ENCODE assay signal across 8 mouse cellular contexts in genomic region chr7:16048164-16048564, GRCm38 (mm10). TPM values are rescaled to one million over a fixed set of nuclear protein-coding genes. Genes with fewer than 3 reads are reported as not detected.
A peak's percentile ranks its signal among the peaks of the same experiment; 100 is the strongest.
DNase-seq lines count a peak whose midpoint lies in the region; ATAC-seq and TF ChIP-seq lines count a peak whose summit lies in the region.

No protein-coding gene starts in this region.

- no peaks in the 10 kb centered on the region for H3K36me3 ChIP-seq in ES-E14 (ENCODE audit: control insufficient read depth, insufficient read depth, low read length, poor library complexity, severe bottlenecking)
- H3K36me3 ChIP-seq in forebrain, embryonic 15.5 days: no peaks in the 10 kb centered on the region
- peaks cover 5% of the 10 kb centered on the region for H3K36me3 ChIP-seq in lung, embryonic 14.5 days (ENCODE audit: insufficient read depth)
- no peaks in the 10 kb centered on the region for H3K36me3 ChIP-seq in thymus, adult 2 months (ENCODE audit: control insufficient read depth, insufficient read depth, low read length)

- peak overlapping the region; percentile 75 for H3K4me2 ChIP-seq in forebrain, embryonic 15.5 days (replicated peaks)
- peak overlapping the region; percentile 80 for H3K4me2 ChIP-seq in lung, embryonic 14.5 days

- peak; percentile 95 for DNase-seq in ES-E14 (ENCODE audit: low read depth, low spot score)
- peak; percentile 97 for DNase-seq in cerebellum, adult 11-12 months
- DNase-seq in heart, postnatal 25 days (ENCODE audit: low spot score): peak; percentile 96
- DNase-seq in layer of hippocampus, adult 2 months (ENCODE audit: low spot score in 2 of 2): peak; percentile 98
- DNase-seq in lung, embryonic 14.5 days: peak; percentile 99
- DNase-seq in thymus, adult 2 months: peak; percentile 97

- H3K27me3 ChIP-seq in forebrain, embryonic 15.5 days: no peaks in the 10 kb centered on the region
- H3K27me3 ChIP-seq in lung, embryonic 14.5 days (ENCODE audit: insufficient read depth, low read length): no peaks in the 10 kb centered on the region
- H3K27me3 ChIP-seq in thymus, adult 2 months (ENCODE audit: control insufficient read depth, insufficient read depth, low read length): no peaks in the 10 kb centered on the region

- peak overlapping the region; percentile 81 to 85 for H3K4me3 ChIP-seq in ES-E14 (ENCODE audit: insufficient read depth in 1 of 2, low read depth in 1 of 2, low read length in 2 of 2, poor library complexity in 1 of 2, severe bottlenecking in 1 of 2)
- H3K4me3 ChIP-seq in forebrain, embryonic 15.5 days: peak overlapping the region; percentile 89
- peak overlapping the region; percentile 63 for H3K4me3 ChIP-seq in layer of hippocampus, adult 2 months
- peak overlapping the region; percentile 97 for H3K4me3 ChIP-seq in lung, embryonic 14.5 days (ENCODE audit: low read depth, low read length)
- peak overlapping the region; percentile 98 for H3K4me3 ChIP-seq in olfactory bulb, adult 2 months (ENCODE audit: insufficient read depth, low read depth, low read length)
- H3K4me3 ChIP-seq in thymus, adult 2 months (ENCODE audit: control insufficient read depth, insufficient read depth, low read length): peak overlapping the region; percentile 93

- TF ChIP-seq POLR2A in olfactory bulb, adult 2 months (IDR thresholded peaks at IDR 0.05; ENCODE audit: insufficient read depth, low read depth, low read length): 0 out of 2 replicates have a peak, but pooled peaks have one; percentile 20
- TF ChIP-seq POLR2A in thymus, adult 2 months (IDR thresholded peaks at IDR 0.05; ENCODE audit: control insufficient read depth, extremely low read depth, insufficient read depth, low read length, poor library complexity): peak; percentile 51

- H3K27ac ChIP-seq in ES-E14 (ENCODE audit: insufficient read depth, low read depth, low read length, poor library complexity, severe bottlenecking): no peak overlapping the region
- peak overlapping the region; percentile 98 for H3K27ac ChIP-seq in forebrain, embryonic 15.5 days (replicated peaks)
- peak overlapping the region; percentile 99 for H3K27ac ChIP-seq in layer of hippocampus, adult 2 months
- peak overlapping the region; percentile 97 for H3K27ac ChIP-seq in lung, embryonic 14.5 days (ENCODE audit: low read depth)
- peak overlapping the region; percentile 83 for H3K27ac ChIP-seq in olfactory bulb, adult 2 months (ENCODE audit: insufficient read depth, low read depth, low read length)
- peak overlapping the region; percentile 75; the same call in 1 of the 2 replicates for H3K27ac ChIP-seq in thymus, adult 2 months (ENCODE audit: control insufficient read depth, insufficient read depth, low read length)

- under 1% methylated on average over 19 of the region's 20 CpGs for WGBS in forebrain, embryonic 15.5 days
- 1% methylated on average over 19 of the region's 20 CpGs for WGBS in lung, embryonic 14.5 days
- WGBS in olfactory bulb, adult 2 months: under 1% methylated on average over 19 of the region's 20 CpGs
- 0% methylated on average over 19 of the region's 20 CpGs for WGBS in thymus, adult 2 months

- peaks cover 7 to 13% of the 10 kb centered on the region in 2 experiments; a peak in 3 of 4 replicates for H3K4me1 ChIP-seq in ES-E14 (ENCODE audit: control insufficient read depth in 2 of 2, insufficient read depth in 2 of 2, low read length in 2 of 2, poor library complexity in 1 of 2)
- H3K4me1 ChIP-seq in forebrain, embryonic 15.5 days: peaks cover 62% of the 10 kb centered on the region
- H3K4me1 ChIP-seq in lung, embryonic 14.5 days (ENCODE audit: insufficient read depth): peaks cover 24% of the 10 kb centered on the region; the same call in 1 of the 2 replicates
- peaks cover 25% of the 10 kb centered on the region for H3K4me1 ChIP-seq in olfactory bulb, adult 2 months (ENCODE audit: control insufficient read depth, insufficient read depth, low read length)
- peaks cover 38% of the 10 kb centered on the region for H3K4me1 ChIP-seq in thymus, adult 2 months (replicated peaks; ENCODE audit: control insufficient read depth, insufficient read depth, low read length)

- peak overlapping the region; percentile 88 for H3K9ac ChIP-seq in ES-E14 (ENCODE audit: insufficient read depth, low read depth, low read length, poor library complexity, severe bottlenecking)
- peak overlapping the region; percentile 97 for H3K9ac ChIP-seq in forebrain, embryonic 15.5 days (replicated peaks)
- H3K9ac ChIP-seq in lung, embryonic 14.5 days: peak overlapping the region; percentile 99

- no peak for TF ChIP-seq CTCF in layer of hippocampus, adult 2 months (conservative IDR thresholded peaks at IDR 0.05)
- TF ChIP-seq CTCF in lung, embryonic 14.5 days (IDR thresholded peaks at IDR 0.05; ENCODE audit: low read depth): no peak
- TF ChIP-seq CTCF in olfactory bulb, adult 2 months (IDR thresholded peaks at IDR 0.05; ENCODE audit: insufficient read depth, low read depth, low read length): no peak
- no peak for TF ChIP-seq CTCF in thymus, adult 2 months (IDR thresholded peaks at IDR 0.05; ENCODE audit: borderline replicate concordance, control insufficient read depth, extremely low read depth, insufficient read depth, low read length, poor library complexity)

- no peaks in the 10 kb centered on the region for H3K9me3 ChIP-seq in ES-E14 (ENCODE audit: control insufficient read depth, insufficient read depth, low read depth, low read length)
- no peaks in the 10 kb centered on the region for H3K9me3 ChIP-seq in forebrain, embryonic 15.5 days
- no peaks in the 10 kb centered on the region for H3K9me3 ChIP-seq in lung, embryonic 14.5 days (ENCODE audit: low read depth, low read length)

- peak; percentile 84 for ATAC-seq in forebrain, embryonic 15.5 days (replicated peaks)
- peak; percentile 76 for ATAC-seq in lung, embryonic 14.5 days (ENCODE audit: insufficient read depth)

- in situ Hi-C loops in ES-E14 (cut with MboI; ENCODE audit: low sequenced_read_pairs in 2 of 2, unreplicated experiment in 2 of 2): no loop called here

- intact Hi-C loops in heart, postnatal 25 days (cut with DNase I): loop anchor here (5.0 kb wide), 1 partner anchor 116 kb away; no protein-coding TSS in a partner anchor

TF ChIP-seq in ES-E14, 5 proteins besides CTCF, POLR2A, EP300 and RAD21:
- TF ChIP-seq CHD2 (IDR thresholded peaks at IDR 0.05; ENCODE audit: low read depth, low read length): peak; percentile 94
- peak; percentile 98 for TF ChIP-seq ZNF384 (IDR thresholded peaks at IDR 0.05; ENCODE audit: low read depth, low read length)
- no peak for TF ChIP-seq ZC3H11A (IDR thresholded peaks at IDR 0.05; ENCODE audit: borderline replicate concordance, low read depth, low read length)
TF ChIP-seq in ES-E14: peak in this region for 2.

RNA-seq across cellular contexts. Expression of gene Bicra, which starts 0.4 kb away (rescaled TPM):
- total RNA-seq in ES-E14 (2012; rRNA removed): 3.5 and 3.6 TPM in 2 replicates
- polyA plus RNA-seq in forebrain, embryonic 15.5 days (2015; fragmentation: Nextera tagmentation; extraction: Ambion mirVana): 10.1 and 10.7 TPM in 2 replicates
- 1 to 10 TPM; 7.1 to 8.3 TPM for total RNA-seq in heart, postnatal 25 days (2021)
- 10 to 100 TPM; 20.8 to 22.8 TPM for total RNA-seq in layer of hippocampus, adult 2 months (2021)
- 8.7 and 9.6 TPM in 2 replicates for polyA plus RNA-seq in lung, embryonic 14.5 days (2014; fragmentation: Nextera tagmentation; extraction: Ambion mirVana)
- not detected in 2 replicates for polyA plus RNA-seq in olfactory bulb, adult 2 months (2012; ENCODE audit: insufficient read depth, insufficient read length, low replicate concordance, missing spikeins)
- polyA plus RNA-seq in thymus, adult 2 months (2012; rRNA removed): 57.0 and 78.5 TPM in 2 replicates

RNA-seq across cellular contexts. Expression of gene Zfp541, which starts 13.4 kb away (rescaled TPM):
- total RNA-seq in ES-E14 (2012; rRNA removed): 0.36 and 0.53 TPM in 2 replicates
- 0.09 TPM in 1 of 2 replicates, not detected in the other for polyA plus RNA-seq in forebrain, embryonic 15.5 days (2015; fragmentation: Nextera tagmentation; extraction: Ambion mirVana)
- total RNA-seq in heart, postnatal 25 days (2021): not detected
- total RNA-seq in layer of hippocampus, adult 2 months (2021): 1 to 10 TPM in 1 of 2 experiments, under 1 TPM in 1; 0.59 to 1.1 TPM
- polyA plus RNA-seq in lung, embryonic 14.5 days (2014; fragmentation: Nextera tagmentation; extraction: Ambion mirVana): 0.16 TPM in 1 of 2 replicates, not detected in the other
- not detected in 2 replicates for polyA plus RNA-seq in olfactory bulb, adult 2 months (2012; ENCODE audit: insufficient read depth, insufficient read length, low replicate concordance, missing spikeins)
- polyA plus RNA-seq in thymus, adult 2 months (2012; rRNA removed): 0.04 and 0.11 TPM in 2 replicates

RNA-seq across cellular contexts. Expression of gene Napa, which starts 50.1 kb away (rescaled TPM):
- 99.5 and 103 TPM in 2 replicates for total RNA-seq in ES-E14 (2012; rRNA removed)
- polyA plus RNA-seq in forebrain, embryonic 15.5 days (2015; fragmentation: Nextera tagmentation; extraction: Ambion mirVana): 186 and 200 TPM in 2 replicates
- 10 to 100 TPM; 82.8 to 83.3 TPM for total RNA-seq in heart, postnatal 25 days (2021)
- total RNA-seq in layer of hippocampus, adult 2 months (2021): 100 to 1,000 TPM; 309 to 325 TPM
- polyA plus RNA-seq in lung, embryonic 14.5 days (2014; fragmentation: Nextera tagmentation; extraction: Ambion mirVana): 168 and 176 TPM in 2 replicates
- not detected in 2 replicates for polyA plus RNA-seq in olfactory bulb, adult 2 months (2012; ENCODE audit: insufficient read depth, insufficient read length, low replicate concordance, missing spikeins)
- 256 TPM in 2 replicates for polyA plus RNA-seq in thymus, adult 2 months (2012; rRNA removed)
